Mouse (Mus musculus): ENCODE data around the gene Ank3. TPM values are rescaled to one million over a fixed set of nuclear protein-coding genes. Genes with fewer than 3 reads are reported as not detected.

Gene Ank3
- polyA plus RNA-seq, 2 experiments, result 3.1 to 5.3 TPM

GRCm38 (mm10) chr10:69746322-69746721, 347.7 kb downstream of the Ank3 start:
- DNase-seq (ENCODE audit: low read depth in 3 of 3, low spot score in 3 of 3), result no peak
- no peak overlapping the region for H3K9ac ChIP-seq (replicated peaks)
- ATAC-seq (ENCODE audit: insufficient read depth), result no peak
- H3K27ac ChIP-seq, result no peak overlapping the region
- H3K4me1 ChIP-seq (replicated peaks; ENCODE audit: control insufficient read depth in 2 of 2, insufficient read depth in 2 of 2, low read length in 1 of 2), result peaks cover 0 to 5% of the 10 kb centered on the region in 2 experiments; a peak in 1 of 4 replicates
- no peaks in the 10 kb centered on the region for H3K27me3 ChIP-seq (ENCODE audit: control insufficient read depth, insufficient read depth, low read length)
- H3K4me3 ChIP-seq (ENCODE audit: insufficient read depth in 1 of 2, low read depth in 2 of 2, low read length in 2 of 2), result no peak overlapping the region
- 68% methylated on average over 8 of the region's 8 CpGs for WGBS (ENCODE audit: insufficient replicate concordance)
- H3K9me3 ChIP-seq (ENCODE audit: control insufficient read depth, low read length), result no peaks in the 10 kb centered on the region
- H3K36me3 ChIP-seq (replicated peaks; ENCODE audit: control insufficient read depth, insufficient read depth, low read depth), result no peaks in the 10 kb centered on the region
- H3K4me2 ChIP-seq (ENCODE audit: low read depth), result no peak overlapping the region
- TF ChIP-seq CTCF (IDR thresholded peaks at IDR 0.05; ENCODE audit: low read depth) (no peak), EP300 (IDR thresholded peaks at IDR 0.05; ENCODE audit: low read depth) (no peak)

- WGBS (ENCODE audit: insufficient replicate concordance), result 39% methylated on average over 5 of the region's 5 CpGs
- no peak overlapping the region for H3K4me2 ChIP-seq (ENCODE audit: low read depth)
- DNase-seq (ENCODE audit: low read depth in 3 of 3, low spot score in 3 of 3), result no peak
- no peak overlapping the region for H3K9ac ChIP-seq (replicated peaks)
- peaks cover 0 to 5% of the 10 kb centered on the region in 2 experiments; a peak in 1 of 4 replicates for H3K4me1 ChIP-seq (replicated peaks; ENCODE audit: control insufficient read depth in 2 of 2, insufficient read depth in 2 of 2, low read length in 1 of 2)
- no peak for ATAC-seq (ENCODE audit: insufficient read depth)
- H3K27ac ChIP-seq, result no peak overlapping the region
- no peaks in the 10 kb centered on the region for H3K27me3 ChIP-seq (ENCODE audit: control insufficient read depth, insufficient read depth, low read length)
- no peaks in the 10 kb centered on the region for H3K36me3 ChIP-seq (replicated peaks; ENCODE audit: control insufficient read depth, insufficient read depth, low read depth)
- H3K4me3 ChIP-seq (ENCODE audit: insufficient read depth in 1 of 2, low read depth in 2 of 2, low read length in 2 of 2), result no peak overlapping the region
- H3K9me3 ChIP-seq (ENCODE audit: control insufficient read depth, low read length), result no peaks in the 10 kb centered on the region
- TF ChIP-seq EP300 (IDR thresholded peaks at IDR 0.05; ENCODE audit: low read depth), result no peak
- no peak for TF ChIP-seq CTCF (IDR thresholded peaks at IDR 0.05; ENCODE audit: low read depth)
Measured at GRCm38 (mm10) chr10:69746730-69747129, 348.2 kb downstream of the Ank3 start.

- DNase-seq (ENCODE audit: low read depth in 3 of 3, low spot score in 3 of 3), result no peak
Measured at GRCm38 (mm10) chr10:69751416-69751815, 352.8 kb downstream of the Ank3 start.

DNA sequence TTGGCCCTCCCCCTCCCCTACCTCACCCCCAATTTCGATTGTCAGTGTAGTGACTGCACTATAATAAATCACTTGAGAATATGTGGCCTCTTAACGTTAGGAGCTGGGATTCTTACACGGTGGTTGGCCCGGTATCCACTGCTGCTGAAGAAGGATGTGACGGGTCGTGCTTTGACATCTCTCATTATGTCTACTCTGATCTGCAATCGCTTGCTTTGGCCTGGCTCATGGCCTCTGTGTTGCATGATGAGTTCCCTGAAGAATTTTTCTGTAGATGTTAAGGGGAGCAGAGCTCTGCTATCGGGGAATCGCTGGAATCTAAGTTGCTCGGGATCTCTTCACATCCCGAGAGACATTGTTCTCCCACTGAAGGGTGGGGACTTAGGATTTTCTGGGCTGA, 354.9 kb downstream of the Ank3 start:
- no peaks in the 10 kb centered on the region for H3K36me3 ChIP-seq (replicated peaks; ENCODE audit: control insufficient read depth, insufficient read depth, low read depth)
- H3K27ac ChIP-seq, result no peak overlapping the region
- no peak overlapping the region for H3K4me2 ChIP-seq (ENCODE audit: low read depth)
- H3K4me3 ChIP-seq (ENCODE audit: insufficient read depth in 1 of 2, low read depth in 2 of 2, low read length in 2 of 2), result no peak overlapping the region
- DNase-seq (ENCODE audit: low read depth in 3 of 3, low spot score in 3 of 3), result no peak
- no peaks in the 10 kb centered on the region for H3K9me3 ChIP-seq (ENCODE audit: control insufficient read depth, low read length)
- no peak overlapping the region for H3K9ac ChIP-seq (replicated peaks)
- no peaks in the 10 kb centered on the region for H3K27me3 ChIP-seq (ENCODE audit: control insufficient read depth, insufficient read depth, low read length)
- WGBS (ENCODE audit: insufficient replicate concordance), result 66% methylated on average over 11 of the region's 11 CpGs
- no peaks in the 10 kb centered on the region for H3K4me1 ChIP-seq (replicated peaks; ENCODE audit: control insufficient read depth in 2 of 2, insufficient read depth in 2 of 2, low read length in 1 of 2)
- ATAC-seq (ENCODE audit: insufficient read depth), result no peak
- TF ChIP-seq CTCF (IDR thresholded peaks at IDR 0.05; ENCODE audit: low read depth) (no peak), EP300 (IDR thresholded peaks at IDR 0.05; ENCODE audit: low read depth) (no peak)

More at GRCm38 (mm10) chr10:69751416-69751815, 352.8 kb downstream of the Ank3 start:
- Histone ChIP-seq H3K27me3 (ENCODE audit: control insufficient read depth, insufficient read depth, low read length) (no peaks in the 10 kb centered on the region), H3K4me1 (replicated peaks; ENCODE audit: control insufficient read depth in 2 of 2, insufficient read depth in 2 of 2, low read length in 1 of 2) (peaks cover 0 to 5% of the 10 kb centered on the region in 2 experiments; a peak in 1 of 4 replicates), H3K27ac (no peak overlapping the region), H3K9me3 (ENCODE audit: control insufficient read depth, low read length) (no peaks in the 10 kb centered on the region), H3K9ac (replicated peaks) (no peak overlapping the region), H3K36me3 (replicated peaks; ENCODE audit: control insufficient read depth, insufficient read depth, low read depth) (no peaks in the 10 kb centered on the region), H3K4me2 (ENCODE audit: low read depth) (no peak overlapping the region), H3K4me3 (ENCODE audit: insufficient read depth in 1 of 2, low read depth in 2 of 2, low read length in 2 of 2) (no peak overlapping the region)
- WGBS (ENCODE audit: insufficient replicate concordance), result 35% methylated on average over 7 of the region's 7 CpGs
- ATAC-seq (ENCODE audit: insufficient read depth), result no peak
- TF ChIP-seq EP300 (IDR thresholded peaks at IDR 0.05; ENCODE audit: low read depth) (no peak), CTCF (IDR thresholded peaks at IDR 0.05; ENCODE audit: low read depth) (no peak)

DNA sequence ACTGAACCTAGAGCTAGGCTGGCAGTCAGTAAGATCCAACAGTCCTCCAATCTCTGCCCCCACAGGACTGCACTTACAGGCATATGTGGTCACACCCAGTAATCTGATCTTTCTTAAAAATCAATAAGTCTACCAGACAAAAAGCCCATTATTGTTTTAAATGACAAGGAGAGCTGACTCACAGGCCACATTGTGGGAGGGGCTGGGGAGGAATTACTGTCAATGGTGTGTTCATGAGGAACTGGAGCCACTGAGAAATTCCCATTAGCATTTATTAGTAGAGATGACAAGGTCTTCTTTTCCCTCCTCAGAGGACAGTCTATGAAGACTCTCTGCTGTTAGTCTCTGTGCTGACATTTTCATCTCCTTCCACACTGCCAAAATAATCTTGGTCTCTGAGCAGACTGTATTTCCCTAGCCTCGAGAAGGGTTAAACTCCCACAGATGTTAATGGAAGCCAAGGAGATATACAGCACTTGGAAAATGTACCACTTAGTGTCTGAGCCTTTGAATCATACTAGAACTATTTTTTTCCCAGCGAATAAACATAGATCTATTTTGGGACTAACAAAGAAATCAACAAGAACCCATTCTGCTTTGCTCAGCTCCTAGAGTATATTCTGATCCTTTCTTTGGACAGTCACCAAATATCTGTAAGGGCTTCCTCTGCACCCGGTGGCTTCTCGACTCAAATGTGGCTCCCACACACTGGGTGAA, 358.5 kb downstream of the Ank3 start:
- H3K36me3 ChIP-seq (replicated peaks; ENCODE audit: control insufficient read depth, insufficient read depth, low read depth), result no peaks in the 10 kb centered on the region
- H3K27ac ChIP-seq, result no peak overlapping the region
- no peak overlapping the region for H3K4me2 ChIP-seq (ENCODE audit: low read depth)
- H3K9ac ChIP-seq (replicated peaks), result no peak overlapping the region
- H3K4me3 ChIP-seq (ENCODE audit: insufficient read depth in 1 of 2, low read depth in 2 of 2, low read length in 2 of 2), result no peak overlapping the region
- WGBS (ENCODE audit: insufficient replicate concordance), result 44% methylated on average over 4 of the region's 4 CpGs
- no peak for DNase-seq (ENCODE audit: low read depth in 3 of 3, low spot score in 3 of 3)
- no peaks in the 10 kb centered on the region for H3K9me3 ChIP-seq (ENCODE audit: control insufficient read depth, low read length)
- no peaks in the 10 kb centered on the region for H3K4me1 ChIP-seq (replicated peaks; ENCODE audit: control insufficient read depth in 2 of 2, insufficient read depth in 2 of 2, low read length in 1 of 2)
- no peak for ATAC-seq (ENCODE audit: insufficient read depth)
- TF ChIP-seq EP300 (IDR thresholded peaks at IDR 0.05; ENCODE audit: low read depth) (no peak), CTCF (IDR thresholded peaks at IDR 0.05; ENCODE audit: low read depth) (no peak)
- H3K27me3 ChIP-seq (ENCODE audit: control insufficient read depth, insufficient read depth, low read length), result no peaks in the 10 kb centered on the region
